Mouse (Mus musculus) E14TG2a.4 (cell line): ENCODE measurements at regions not wholly inside any gene's neighbourhood (a gene's known extent, or its start where the extent isn't known, plus 50 kb on each side); places are given as distances from the start of the nearest gene placed in this dataset.

Experiments
- CTCF ChIP-seq: conservative IDR thresholded peaks from 2 replicates; pipeline ENCODE4 v1.5.1; 2014; ENCODE audit warnings: low read length
- NANOG ChIP-seq: IDR thresholded peaks from 2 replicates; pipeline ENCODE4 v1.6.1; 2014; ENCODE audit warnings: borderline replicate concordance, low read length, mixed read lengths
- POU5F1 ChIP-seq: IDR thresholded peaks from 2 replicates; pipeline ENCODE4 v1.6.1; 2014; ENCODE audit warnings: low read length, borderline replicate concordance

- TF ChIP-seq CTCF (no peak), NANOG (no peak), POU5F1 (no peak)
These were observed 399.3 kb upstream of the Tenm3 start for GRCm38 (mm10) chr8:49243002-49243401.
